Mouse (Mus musculus) embryonic stem cell, embryonic (primary cell): ENCODE results near the gene Gabbr2.

Experiments used
- CTCF ChIA-PET, 4 experiments: fragments of 300-600 bp in 2 of 4; fragments of 350-600 bp in 2 of 4; sonication (Branson Sonifier 250); formaldehyde crosslinking; loops; one replicate each; lab custom pipeline; 2022; ENCODE audit warnings: inconsistent platforms in 2 of 4; lab: Charles Lee
- POLR2A ChIA-PET, 4 experiments: fragments of 300-600 bp in 2 of 4; fragments of 350-600 bp in 2 of 4; sonication (Branson Sonifier 250); formaldehyde crosslinking; loops; one replicate each; lab custom pipeline; 2022; ENCODE audit warnings: antibody characterized with exemption in 4 of 4, inconsistent platforms in 1 of 4; lab: Charles Lee

Gabbr2 gene

GRCm38 (mm10) chr4:46853852-46854460 lies 137.7 kb downstream of the Gabbr2 start:
- CTCF ChIA-PET: interaction anchor here in 1 of 4 experiments (0.7 kb wide), 1 partner anchor 56 kb away, joined by 7 read pairs; no protein-coding TSS in a partner anchor
- POLR2A ChIA-PET: interaction anchor here in 1 of 4 experiments (0.7 kb wide), 1 partner anchor 30 kb away, joined by 3 read pairs; no protein-coding TSS in a partner anchor

GRCm38 (mm10) chr4:46847745-46848144 lies 143.9 kb downstream of the Gabbr2 start:
- CTCF ChIA-PET: interaction anchor here in 1 of 4 experiments (1.2 kb wide), 1 partner anchor 14 kb away, joined by 3 read pairs; no protein-coding TSS in a partner anchor
- POLR2A ChIA-PET: no interaction called here

GRCm38 (mm10) chr4:46846396-46846795 lies 145.3 kb downstream of the Gabbr2 start:
- ChIA-PET POLR2A (interaction anchor here in 1 of 4 experiments (1.3 kb wide), 1 partner anchor 97 kb away, joined by 3 read pairs; no protein-coding TSS in a partner anchor), CTCF (interaction anchor here in 3 of 4 experiments (0.6 to 2.1 kb wide), 7 partner anchors 13 to 348 kb away, joined by 3 to 5 read pairs (median 4); no protein-coding TSS in a partner anchor)

- POLR2A ChIA-PET: interaction anchor here (0.6 to 1.3 kb wide), 4 partner anchors 53 to 1489 kb away, joined by 3 to 6 read pairs (median 4); no protein-coding TSS in a partner anchor
- CTCF ChIA-PET: interaction anchor here in 3 of 4 experiments (0.6 to 2.1 kb wide), 5 partner anchors 12 to 180 kb away, joined by 3 to 8 read pairs (median 5); no protein-coding TSS in a partner anchor
These were observed 146.6 kb downstream of the Gabbr2 start for GRCm38 (mm10) chr4:46844982-46845643.

- ChIA-PET POLR2A (interaction anchor here in 2 of 4 experiments (0.6 to 0.7 kb wide), 2 partner anchors 52 to 1489 kb away, joined by 5 to 6 read pairs; no protein-coding TSS in a partner anchor), CTCF (interaction anchor here in 2 of 4 experiments (0.6 to 0.7 kb wide), 2 partner anchors 15 to 63 kb away, joined by 5 to 8 read pairs; no protein-coding TSS in a partner anchor)
These were observed 147.1 kb downstream of the Gabbr2 start for GRCm38 (mm10) chr4:46844567-46844966.

GRCm38 (mm10) chr4:46842596-46842995 lies 149.1 kb downstream of the Gabbr2 start:
- ChIA-PET CTCF (no interaction called here), POLR2A (no interaction called here)

- POLR2A ChIA-PET: no interaction called here
- CTCF ChIA-PET: no interaction called here
These were observed 151.5 kb downstream of the Gabbr2 start for GRCm38 (mm10) chr4:46840146-46840545.

- POLR2A ChIA-PET: no interaction called here
- CTCF ChIA-PET: no interaction called here
These were observed 154.3 kb downstream of the Gabbr2 start for GRCm38 (mm10) chr4:46837362-46837761.

- ChIA-PET CTCF (no interaction called here), POLR2A (no interaction called here)
These were observed 155.6 kb downstream of the Gabbr2 start for GRCm38 (mm10) chr4:46836065-46836464.

- ChIA-PET POLR2A (no interaction called here), CTCF (interaction anchor here in 1 of 4 experiments (0.6 kb wide), 1 partner anchor 224 kb away, joined by 3 read pairs; no protein-coding TSS in a partner anchor)
These were observed 156.6 kb downstream of the Gabbr2 start for GRCm38 (mm10) chr4:46835064-46835463.

GRCm38 (mm10) chr4:46832834-46833544 lies 158.7 kb downstream of the Gabbr2 start:
- ChIA-PET POLR2A (no interaction called here), CTCF (interaction anchor here in 3 of 4 experiments (0.5 to 2.8 kb wide), 19 partner anchors 9 to 222 kb away, joined by 3 to 14 read pairs (median 3); no protein-coding TSS in a partner anchor)

- ChIA-PET POLR2A (no interaction called here), CTCF (interaction anchor here in 1 of 4 experiments (0.8 kb wide), 1 partner anchor 293 kb away, joined by 4 read pairs; no protein-coding TSS in a partner anchor)
These were observed 162.0 kb downstream of the Gabbr2 start for GRCm38 (mm10) chr4:46829656-46830055.

GRCm38 (mm10) chr4:46828141-46828571 lies 163.5 kb downstream of the Gabbr2 start:
- ChIA-PET POLR2A (no interaction called here), CTCF (interaction anchor here in 1 of 4 experiments (0.6 to 1.6 kb wide), 2 partner anchors 15 to 1016 kb away, joined by 3 read pairs; no protein-coding TSS in a partner anchor)

GRCm38 (mm10) chr4:46827471-46827870 lies 164.2 kb downstream of the Gabbr2 start:
- CTCF ChIA-PET: interaction anchor here in 2 of 4 experiments (0.5 to 1.6 kb wide), 2 partner anchors 15 to 330 kb away, joined by 3 read pairs; no protein-coding TSS in a partner anchor
- POLR2A ChIA-PET: no interaction called here

- POLR2A ChIA-PET: interaction anchor here in 1 of 4 experiments (1.0 kb wide), 1 partner anchor 24 kb away, joined by 3 read pairs; no protein-coding TSS in a partner anchor
- CTCF ChIA-PET: interaction anchor here in 1 of 4 experiments (0.6 kb wide), 2 partner anchors 136 to 235 kb away, joined by 3 read pairs; no protein-coding TSS in a partner anchor
These were observed 165.7 kb downstream of the Gabbr2 start for GRCm38 (mm10) chr4:46825846-46826529.

GRCm38 (mm10) chr4:46823738-46824137 lies 167.9 kb downstream of the Gabbr2 start:
- POLR2A ChIA-PET: no interaction called here
- CTCF ChIA-PET: interaction anchor here in 1 of 4 experiments (1.0 kb wide), 1 partner anchor 9 kb away, joined by 3 read pairs; no protein-coding TSS in a partner anchor

GRCm38 (mm10) chr4:46821709-46822108 lies 170.0 kb downstream of the Gabbr2 start:
- POLR2A ChIA-PET: no interaction called here
- CTCF ChIA-PET: no interaction called here

GRCm38 (mm10) chr4:46814954-46815353 lies 176.7 kb downstream of the Gabbr2 start:
- ChIA-PET CTCF (interaction anchor here in 2 of 4 experiments (0.8 to 1.0 kb wide), 2 partner anchors 18 kb away, joined by 3 read pairs; no protein-coding TSS in a partner anchor), POLR2A (interaction anchor here in 1 of 4 experiments (0.6 kb wide), 1 partner anchor 1066 kb away, joined by 3 read pairs; no protein-coding TSS in a partner anchor)
